23 mouse cellular contexts compared by ENCODE assay signal in the genomic region with DNA sequence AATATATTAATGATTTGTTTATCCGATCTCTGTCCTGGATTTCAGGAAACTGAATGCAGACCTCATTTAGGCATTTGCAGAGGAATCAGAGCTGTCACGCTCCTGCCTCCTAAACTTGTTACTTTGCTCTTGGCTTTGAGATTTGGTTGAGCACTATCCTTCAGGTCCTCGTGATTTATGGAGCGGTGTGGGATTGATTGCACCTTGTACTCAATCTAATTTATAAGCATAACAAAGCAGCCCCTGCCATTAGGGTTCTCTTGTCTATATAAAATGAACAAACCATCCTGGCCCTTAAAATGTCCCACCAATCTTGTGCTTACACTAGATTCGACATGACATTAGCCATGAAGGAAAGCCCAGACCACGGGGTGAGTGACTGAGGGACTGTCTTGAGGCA. TPM values are rescaled to one million over a fixed set of nuclear protein-coding genes. Genes with fewer than 3 reads are reported as not detected.
A peak's percentile ranks its signal among the peaks of the same experiment; 100 is the strongest.
DNase-seq lines count a peak whose midpoint lies in the region; ATAC-seq and TF ChIP-seq lines count a peak whose summit lies in the region.
"Had no signal": no experiment of that assay in that cellular context is flagged by ENCODE, and none has a peak within 500 bp of the region (broad histone marks: within the 10 kb centered on the region; RNA-seq: fewer than 3 reads in every experiment).

No protein-coding gene starts in this region.

- H3K4me1 ChIP-seq in kidney, embryonic 14.5 days (ENCODE audit: control insufficient read depth, insufficient read depth, low read length): no peaks in the 10 kb centered on the region
- no peaks in the 10 kb centered on the region for H3K4me1 ChIP-seq in kidney, postnatal 0 days (replicated peaks; ENCODE audit: insufficient read depth, low read length)
- H3K4me1 ChIP-seq: embryonic facial prominence, embryonic 12.5 days; embryonic facial prominence, embryonic 15.5 days; heart, embryonic 10.5 days; heart, embryonic 13.5 days had no signal

- H3K4me2 ChIP-seq in kidney, embryonic 14.5 days (replicated peaks; ENCODE audit: low read depth, low read length): no peak overlapping the region
- H3K4me2 ChIP-seq in kidney, postnatal 0 days (ENCODE audit: low read length): no peak overlapping the region
- H3K4me2 ChIP-seq: embryonic facial prominence, embryonic 12.5 days; embryonic facial prominence, embryonic 15.5 days; heart, embryonic 13.5 days; hindbrain, embryonic 12.5 days; hindbrain, embryonic 15.5 days had no signal

- H3K4me3 ChIP-seq in kidney, embryonic 14.5 days (ENCODE audit: low read length): no peak overlapping the region
- H3K4me3 ChIP-seq in kidney, postnatal 0 days (replicated peaks; ENCODE audit: low read depth, low read length): no peak overlapping the region
- H3K4me3 ChIP-seq: embryonic facial prominence, embryonic 12.5 days; embryonic facial prominence, embryonic 15.5 days; heart, adult 2 months; heart, embryonic 10.5 days; heart, embryonic 13.5 days; hindbrain, embryonic 12.5 days; hindbrain, embryonic 15.5 days had no signal

- H3K27me3 ChIP-seq in kidney, embryonic 14.5 days (ENCODE audit: control insufficient read depth, insufficient read depth, low read length): peaks cover 3% of the 10 kb centered on the region; the same call in 1 of the 2 replicates
- H3K27me3 ChIP-seq in kidney, postnatal 0 days (ENCODE audit: insufficient read depth, low read length): no peaks in the 10 kb centered on the region
- H3K27me3 ChIP-seq: embryonic facial prominence, embryonic 12.5 days; embryonic facial prominence, embryonic 15.5 days; heart, embryonic 13.5 days; hindbrain, embryonic 15.5 days had no signal

- peak; percentile 63; the same call in 1 of the 2 replicates for ATAC-seq in kidney, embryonic 14.5 days (ENCODE audit: low FRiP score, low TSS enrichment)
- ATAC-seq in kidney, postnatal 0 days (replicated peaks; ENCODE audit: low FRiP score, low read depth): peak; percentile 40; the same call in 1 of the 2 replicates
- ATAC-seq: forebrain, embryonic 14.5 days; Patski had no signal

- no peak overlapping the region for H3K9ac ChIP-seq in kidney, embryonic 14.5 days (ENCODE audit: low read depth, low read length)
- no peak overlapping the region for H3K9ac ChIP-seq in kidney, postnatal 0 days (ENCODE audit: low read depth, low read length)
- H3K9ac ChIP-seq: embryonic facial prominence, embryonic 12.5 days; embryonic facial prominence, embryonic 15.5 days; heart, embryonic 13.5 days; hindbrain, embryonic 12.5 days; hindbrain, embryonic 15.5 days had no signal

- TF ChIP-seq CTCF in kidney, postnatal 0 days (IDR thresholded peaks at IDR 0.05; ENCODE audit: low read depth): no peak

- H3K36me3 ChIP-seq in kidney, embryonic 14.5 days (ENCODE audit: control insufficient read depth, insufficient read depth, low read length): no peaks in the 10 kb centered on the region
- no peaks in the 10 kb centered on the region for H3K36me3 ChIP-seq in kidney, postnatal 0 days (ENCODE audit: insufficient read depth, low read length)
- H3K36me3 ChIP-seq: embryonic facial prominence, embryonic 12.5 days; embryonic facial prominence, embryonic 15.5 days; heart, embryonic 10.5 days; heart, embryonic 13.5 days; hindbrain, embryonic 12.5 days; hindbrain, embryonic 15.5 days had no signal

- WGBS in kidney, embryonic 14.5 days: 33% methylated on average over 6 of the region's 6 CpGs
- WGBS in kidney, postnatal 0 days: 26% methylated on average over 6 of the region's 6 CpGs

- H3K27ac ChIP-seq in kidney, embryonic 14.5 days (ENCODE audit: low read depth, low read length): no peak overlapping the region
- no peak overlapping the region for H3K27ac ChIP-seq in kidney, postnatal 0 days
- H3K27ac ChIP-seq: embryonic facial prominence, embryonic 12.5 days; embryonic facial prominence, embryonic 15.5 days; heart, adult 2 months; heart, embryonic 10.5 days; heart, embryonic 13.5 days; hindbrain, embryonic 12.5 days; hindbrain, embryonic 15.5 days had no signal

- no peak for DNase-seq in kidney, postnatal 25 days
- peak; percentile 58 for DNase-seq in kidney, postnatal 0 days (ENCODE audit: low spot score)
- no peak for DNase-seq in kidney, postnatal 10 days
- DNase-seq in 416B (ENCODE audit: low read depth) (peak; percentile 24), MN1 (ENCODE audit: low spot score) (peak; percentile 16)
- DNase-seq in c-Kit-positive CD71-positive TER-119-positive erythroid progenitor cells, embryonic 14.5 days (ENCODE audit: low spot score): no peak
- DNase-seq: adrenal gland, postnatal 10 days; adrenal gland, postnatal 36 days; cerebellum, adult 11 months; cerebellum, adult 2 months; cerebellum, postnatal 10 days; cerebellum, postnatal 36 days; gastrocnemius, postnatal 25 days; heart, adult 2 months had no signal

- H3K9me3 ChIP-seq in kidney, embryonic 14.5 days (ENCODE audit: control insufficient read depth, low read length): no peaks in the 10 kb centered on the region
- no peaks in the 10 kb centered on the region for H3K9me3 ChIP-seq in kidney, postnatal 0 days (replicated peaks; ENCODE audit: low read length)
- H3K9me3 ChIP-seq: embryonic facial prominence, embryonic 12.5 days; embryonic facial prominence, embryonic 15.5 days; heart, embryonic 10.5 days; heart, embryonic 13.5 days; hindbrain, embryonic 12.5 days; hindbrain, embryonic 15.5 days had no signal

RNA-seq across cellular contexts. Expression of gene Arhgap15, which starts 43.0 kb away (rescaled TPM):
- 1.0 TPM in 2 replicates for polyA plus RNA-seq in kidney, embryonic 14.5 days (2014; fragmentation: Nextera tagmentation; extraction: Ambion mirVana)
- polyA plus RNA-seq in kidney, postnatal 0 days (2015; fragmentation: Nextera tagmentation; extraction: Ambion mirVana): 1.0 TPM in 2 replicates
- polyA plus RNA-seq: Patski had no signal

Comparison
In these comparisons a context has a peak if more than half of its experiments do, and no peak if none do; other contexts are left out.
1. DNase-seq: peak in kidney, postnatal 0 days (single experiment), 416B (single experiment) and MN1 (single experiment); none in kidney, postnatal 25 days (0 of 2), kidney, postnatal 10 days (single experiment) and c-Kit-positive CD71-positive TER-119-positive erythroid progenitor cells, embryonic 14.5 days (single experiment).